Mouse (Mus musculus): Measurements from ENCODE around the gene Gm11214.

- no peak for TF ChIP-seq GATA1 (IDR thresholded peaks at IDR 0.05; ENCODE audit: borderline replicate concordance, low read length)
- TF ChIP-seq FLI1 (IDR thresholded peaks at IDR 0.05; ENCODE audit: low read length), result no peak
Observed at GRCm38 (mm10) chr4:63639842-63640241, 23.3 kb downstream of the Gm11214 start.

Measured in megakaryocyte, embryonic 14.5 days (primary cell).